Mouse (Mus musculus) adrenal gland, adult (tissue): ENCODE measurements around the gene Aif1.

ENCODE experiments used
- DNase-seq, 2 experiments: peaks; one replicate each; pipeline ENCODE4 v3.0.0; 2022 to 2023; ENCODE audit warnings: low spot score in 1 of 2; ENCODE audit not compliant: inconsistent age in 2 of 2

Aif1 gene

DNA sequence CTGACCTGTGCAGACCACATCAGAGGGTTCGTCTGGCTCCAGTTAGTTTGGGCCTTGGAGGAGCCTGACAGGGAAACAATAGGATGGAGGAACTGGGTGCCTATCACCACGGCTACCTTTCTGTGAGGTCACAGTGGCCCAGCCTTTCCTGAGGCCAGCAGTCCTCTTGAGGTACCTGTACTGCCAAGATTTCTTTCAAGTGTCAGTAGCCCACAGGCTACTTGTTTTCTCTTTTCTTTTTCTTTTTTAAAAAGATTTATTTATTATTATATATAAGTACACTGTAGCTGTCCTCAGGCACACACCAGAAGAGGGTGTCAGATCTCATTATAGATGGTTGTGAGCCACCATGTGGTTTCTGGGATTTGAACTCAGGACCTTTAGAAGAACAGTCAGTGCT lies at the start of gene Aif1:
TSS of gene Aif1 (minus strand) at position 101 of the 400 bp plus-strand sequence.
- DNase-seq: no peak

DNA sequence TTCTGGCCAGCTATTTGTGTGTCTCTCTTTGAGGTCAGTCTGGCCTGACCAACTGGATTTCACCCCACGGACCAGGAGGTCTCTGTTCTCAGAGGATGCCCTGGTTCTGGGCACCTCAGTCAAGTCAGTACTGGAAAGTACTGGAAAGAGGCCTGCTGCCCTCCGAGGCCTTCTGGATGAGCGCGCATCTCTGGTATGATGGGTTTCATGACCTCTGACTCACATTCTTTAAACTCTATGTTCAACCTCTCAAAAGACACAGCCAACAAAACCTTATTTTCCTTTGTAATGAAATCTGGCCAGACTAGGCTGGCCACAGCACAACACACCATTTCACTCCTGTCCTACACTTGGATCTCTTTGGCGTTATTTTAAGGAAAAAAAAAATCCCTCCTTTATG lies 49.6 kb upstream of the Aif1 start:
- DNase-seq: peak in 1 of 2 experiments; percentile 42

DNA sequence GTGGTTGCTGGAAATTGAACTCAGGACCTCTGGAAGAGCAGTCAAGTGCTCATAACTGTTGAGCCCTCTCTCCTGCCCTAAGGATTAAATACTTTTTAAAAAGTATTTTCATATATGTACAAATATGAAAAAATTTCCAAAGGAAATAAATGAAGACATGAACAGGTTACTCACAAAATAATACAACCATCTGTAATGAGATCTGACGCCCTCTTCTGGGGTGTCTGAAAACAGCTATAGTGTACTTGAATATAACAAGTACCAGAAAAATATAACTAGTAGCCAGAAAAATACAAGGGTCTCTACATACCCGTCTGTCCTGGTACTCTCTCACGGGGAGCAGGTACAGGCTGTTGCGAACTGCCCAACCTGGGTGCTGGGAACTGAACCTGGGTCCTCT lies 48.8 kb upstream of the Aif1 start:
- no peak for DNase-seq

DNA sequence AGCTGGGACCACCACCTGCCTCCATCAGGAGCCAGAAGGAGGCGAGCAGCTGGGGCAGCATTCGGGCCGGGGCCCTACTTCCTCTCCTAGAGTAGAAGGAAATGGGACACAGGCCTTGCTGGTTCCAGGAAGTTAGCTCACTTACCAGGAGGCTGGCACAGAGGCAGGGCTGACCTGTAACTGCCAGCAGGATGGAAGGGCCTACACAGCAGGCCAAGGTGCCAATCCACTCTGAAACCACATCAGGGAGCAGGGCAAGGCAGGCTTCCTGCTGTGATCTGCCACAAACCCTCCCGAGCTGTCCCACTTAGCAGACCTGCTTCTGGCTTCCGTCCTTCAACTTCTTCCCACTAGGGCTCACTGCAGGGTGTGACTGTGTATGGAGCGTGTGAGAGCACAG lies 46.4 kb upstream of the Aif1 start:
- DNase-seq: no peak

DNA sequence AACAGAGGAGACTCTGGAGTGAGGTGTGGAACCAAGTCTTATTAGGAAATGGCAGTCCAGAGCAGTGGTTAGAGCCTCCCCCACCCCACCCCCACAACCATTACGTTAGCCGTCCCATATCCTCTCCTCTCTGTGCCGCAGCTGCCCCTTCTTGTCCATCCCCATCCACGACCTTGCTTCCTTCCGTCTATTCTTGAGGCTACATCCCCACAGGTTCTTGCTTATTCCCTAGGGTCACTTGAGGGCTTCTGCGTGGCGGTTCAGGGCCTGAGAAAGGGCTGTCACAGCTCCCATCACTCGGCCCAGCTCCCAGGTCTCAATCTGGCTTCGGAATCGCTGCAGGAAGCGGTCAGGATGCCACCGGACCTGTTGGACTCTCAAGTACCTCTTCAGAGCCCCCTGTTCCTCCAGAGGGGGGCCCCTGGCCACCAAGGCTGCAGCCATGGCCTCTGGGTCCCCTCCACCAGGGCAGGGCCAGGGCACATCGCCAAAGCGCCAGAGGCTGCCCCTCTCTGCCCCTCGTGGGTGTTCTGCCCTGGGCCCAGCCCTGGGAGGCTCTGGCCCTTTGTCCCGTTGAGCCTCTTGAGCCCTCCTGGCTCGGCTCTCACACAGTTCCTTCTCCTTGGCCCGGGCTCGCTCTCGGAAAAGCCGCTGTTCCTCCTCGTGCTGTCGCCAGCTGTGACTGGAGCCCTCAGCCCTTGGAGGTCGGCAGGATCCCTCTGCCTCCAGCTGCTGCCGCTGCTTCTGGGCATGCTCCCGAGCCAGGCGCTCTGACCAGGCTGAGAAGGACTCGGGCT lies 44.5 kb upstream of the Aif1 start, which contains the start of gene Gm16181:
TSS of gene Gm16181 (plus strand) at position 679 of the 797 bp plus-strand sequence.
- peak in 1 of 2 experiments; percentile 39 for DNase-seq

DNA sequence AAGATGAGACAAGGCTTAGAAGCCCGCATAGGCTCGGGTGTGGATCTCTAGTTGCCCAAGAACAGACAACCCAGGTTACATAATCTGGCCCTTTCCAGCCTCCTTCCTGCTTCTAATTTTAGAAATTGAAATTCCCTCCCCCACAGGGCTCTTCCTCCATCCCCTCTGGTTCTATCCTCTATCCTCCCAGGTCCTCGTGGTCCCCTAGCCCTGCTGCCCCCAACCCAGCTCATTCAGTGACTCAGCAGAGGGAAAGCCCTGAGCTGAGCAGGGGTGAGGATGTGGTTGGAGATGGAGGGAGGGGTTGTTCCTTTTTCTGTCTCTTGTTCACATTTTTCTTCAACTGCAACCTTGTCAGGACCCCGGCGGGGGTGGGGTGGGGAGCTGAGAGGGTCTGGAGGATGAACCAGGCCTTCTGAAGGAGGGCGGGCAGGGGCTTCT lies 43.8 kb upstream of the Aif1 start:
- peak in 1 of 2 experiments; percentile 60 for DNase-seq

DNA sequence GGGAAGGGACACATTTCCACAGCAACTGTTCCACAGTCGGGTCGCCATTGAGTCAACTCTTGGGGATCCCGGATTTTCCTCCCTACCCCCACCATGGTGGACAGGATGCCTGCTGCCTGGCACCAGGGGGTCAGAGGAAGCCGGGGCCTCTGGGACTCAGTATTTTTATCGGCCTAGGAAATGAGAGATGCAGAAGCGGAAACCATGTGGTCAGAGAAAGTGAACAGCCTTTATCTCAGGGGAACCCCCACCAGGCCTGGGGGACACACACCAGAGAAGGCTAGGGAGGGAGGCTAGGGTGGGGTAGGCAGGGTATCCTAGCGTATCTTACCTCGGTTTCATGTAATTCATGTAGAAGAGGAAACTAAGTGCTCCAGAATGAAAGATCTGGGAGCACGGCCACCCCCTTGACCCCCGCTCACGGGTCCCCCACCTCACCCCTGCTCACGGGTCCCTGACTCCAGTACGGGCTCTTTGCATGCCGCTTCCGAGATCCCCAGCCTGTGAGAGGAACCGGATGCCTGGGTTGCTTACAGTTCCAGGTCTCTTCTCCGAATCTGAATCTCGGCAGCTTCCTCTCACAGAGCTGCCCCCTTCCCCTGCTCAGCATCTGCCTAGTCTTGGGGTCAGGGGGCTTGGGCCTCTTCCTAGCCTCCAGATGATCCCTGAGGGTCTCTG lies 42.8 kb upstream of the Aif1 start:
- DNase-seq: peak; percentile 43 to 72

DNA sequence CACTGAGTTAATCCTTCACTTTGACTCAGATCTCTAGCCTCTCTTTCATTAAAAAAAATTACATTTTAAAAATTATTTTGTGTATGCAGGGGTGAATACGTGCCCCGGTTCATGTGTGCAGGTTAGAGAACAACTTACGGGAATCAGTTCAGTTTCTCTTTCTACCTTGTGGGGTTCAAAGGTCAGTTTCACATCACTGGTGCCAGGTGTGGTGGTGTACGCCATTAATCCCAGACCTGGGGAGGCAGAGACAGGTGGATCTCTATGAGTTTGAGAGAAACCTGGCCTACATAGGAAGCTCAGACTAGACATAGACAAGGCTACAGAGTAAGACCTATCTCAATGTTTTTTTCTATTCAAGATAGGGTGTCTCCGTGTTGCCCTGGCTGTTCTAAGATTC lies 37.2 kb upstream of the Aif1 start:
- no peak for DNase-seq

DNA sequence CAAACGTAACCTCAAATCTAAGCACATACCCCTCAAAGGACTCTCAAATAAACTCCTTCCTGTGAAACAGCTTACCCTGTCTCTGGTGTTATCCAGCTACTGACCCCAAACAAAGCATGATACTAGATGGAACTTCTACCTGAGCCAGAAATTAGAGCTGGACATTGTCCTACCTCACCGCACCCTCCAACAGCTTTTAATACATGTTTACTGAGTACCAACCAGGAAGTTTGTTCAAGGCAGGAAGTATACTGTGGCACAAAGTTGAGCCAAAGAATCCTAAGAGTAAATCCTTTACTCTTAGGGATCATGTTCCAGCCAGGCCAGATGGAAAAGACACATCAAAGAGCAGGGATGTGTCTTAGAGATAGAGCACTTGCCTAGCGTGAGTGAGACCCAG lies 34.7 kb upstream of the Aif1 start:
- DNase-seq: no peak

DNA sequence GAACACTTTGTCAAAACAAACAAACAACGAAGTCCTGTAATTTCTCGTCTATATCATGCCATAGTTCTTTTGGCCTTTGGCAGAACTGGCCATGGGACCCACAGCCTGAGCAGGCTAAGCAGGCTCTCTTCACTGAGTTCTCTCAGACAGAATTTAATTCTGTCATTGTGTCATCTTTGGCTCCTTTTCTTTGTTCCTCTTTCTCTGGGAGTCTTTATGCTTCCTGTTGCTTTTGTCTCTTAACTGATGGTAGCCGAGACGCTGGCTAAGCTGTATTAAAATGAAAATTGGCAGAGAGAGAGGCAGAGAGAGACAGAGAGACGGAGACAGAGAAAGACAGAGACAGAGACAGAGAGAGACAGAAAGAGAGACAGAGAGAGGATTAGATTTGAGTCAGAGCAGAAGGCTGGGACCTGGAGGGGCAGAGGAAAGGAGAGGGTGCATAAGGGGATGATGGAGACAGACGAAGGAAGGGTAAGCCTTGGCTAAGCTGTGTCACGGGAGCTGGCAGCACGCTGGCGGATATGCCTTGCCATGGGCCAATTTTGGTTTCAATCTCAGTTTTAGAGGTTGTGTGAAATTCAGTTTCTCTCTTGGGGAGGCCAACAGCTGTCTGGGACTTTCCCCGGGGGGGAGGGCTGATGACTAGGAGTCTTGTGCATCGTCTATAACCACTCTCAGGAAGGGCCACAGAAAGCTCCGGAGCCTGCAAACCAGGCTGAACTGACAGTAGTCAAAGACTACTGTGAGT lies 34.1 kb upstream of the Aif1 start:
- DNase-seq: no peak

DNA sequence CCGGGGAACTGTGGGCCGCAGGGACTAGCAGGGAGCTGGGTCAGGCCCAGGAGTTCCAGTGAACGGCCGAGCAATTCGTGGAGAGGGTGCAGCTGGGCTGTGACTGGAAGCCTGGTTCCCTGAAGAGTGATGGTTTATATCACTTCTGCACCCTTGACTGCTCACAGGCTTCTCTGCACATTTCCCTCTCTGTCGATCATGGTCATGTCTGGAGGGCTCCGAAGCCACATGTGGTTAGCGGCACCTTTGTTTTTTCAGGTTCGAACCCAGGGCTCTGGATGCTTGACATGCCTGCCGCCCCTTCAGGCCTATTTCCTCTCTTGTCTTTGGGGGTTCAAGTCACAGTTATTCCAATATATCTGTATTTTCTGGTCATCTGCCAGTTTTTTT lies 29.5 kb upstream of the Aif1 start:
- no peak for DNase-seq

DNA sequence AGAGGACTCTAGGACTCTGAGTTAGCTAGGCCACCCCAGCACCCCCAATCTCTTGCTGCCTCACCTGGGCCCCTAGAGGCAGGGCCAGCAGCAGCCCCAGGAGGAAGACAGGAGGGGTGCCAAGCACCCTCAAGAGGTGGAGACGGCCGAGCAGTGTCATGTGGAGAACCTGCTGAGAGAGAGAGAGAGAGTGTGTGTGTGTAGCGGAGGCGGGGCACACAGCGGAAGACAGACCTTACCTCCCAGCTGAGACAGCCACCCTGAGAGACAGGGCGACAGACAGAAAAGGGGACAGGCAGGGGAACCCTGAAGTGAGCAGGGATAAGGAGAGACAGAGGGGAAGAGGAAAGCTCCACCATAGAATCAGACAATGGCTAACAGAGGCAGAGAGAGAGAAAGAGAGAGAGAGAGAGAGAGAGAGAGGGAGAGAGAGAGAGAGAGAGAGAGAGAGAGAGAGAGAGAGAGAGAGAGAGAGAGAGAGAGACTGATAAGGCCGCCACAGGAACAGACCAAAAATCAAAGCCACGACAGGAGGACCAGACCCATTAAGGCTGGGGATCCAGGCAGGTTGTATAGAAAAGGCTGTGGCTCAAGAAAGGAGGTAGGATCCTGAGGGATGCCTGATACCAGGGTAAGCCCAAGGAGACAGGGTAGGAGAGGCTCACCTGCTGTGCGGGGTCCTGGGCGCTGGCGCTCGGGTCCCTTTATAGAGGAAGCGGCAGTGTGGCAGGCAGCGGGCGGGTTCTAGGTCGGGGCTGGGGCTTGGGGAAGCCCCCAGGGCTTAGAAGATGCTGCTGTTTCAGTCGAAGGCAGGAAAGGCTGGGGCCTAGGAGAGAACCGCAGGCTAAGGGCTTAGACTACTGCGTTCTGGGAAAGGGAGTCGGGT lies 28.9 kb upstream of the Aif1 start, which contains the start of gene Lta:
TSS of gene Lta (minus strand) at position 858 of the 886 bp plus-strand sequence.
- DNase-seq: no peak

DNA sequence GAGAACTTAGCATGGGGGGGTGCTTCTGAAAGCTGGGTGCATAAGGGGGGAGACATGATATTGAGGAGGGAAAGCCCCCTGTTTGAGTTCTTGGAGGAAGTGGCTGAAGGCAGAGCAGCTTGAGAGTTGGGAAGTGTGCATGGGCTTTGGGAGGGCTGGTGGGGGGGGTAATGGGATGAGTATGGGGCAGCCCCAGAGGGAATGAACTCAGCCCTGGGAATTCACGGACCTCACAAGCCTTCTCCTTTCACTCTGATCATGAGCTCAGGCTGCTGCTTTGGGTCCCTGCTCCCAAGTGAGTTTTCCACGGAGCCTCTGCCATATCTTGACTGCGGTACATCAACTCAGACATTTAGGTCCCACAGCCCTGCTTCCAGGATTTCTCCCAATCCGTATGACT lies 26.6 kb upstream of the Aif1 start:
- DNase-seq: no peak

DNA sequence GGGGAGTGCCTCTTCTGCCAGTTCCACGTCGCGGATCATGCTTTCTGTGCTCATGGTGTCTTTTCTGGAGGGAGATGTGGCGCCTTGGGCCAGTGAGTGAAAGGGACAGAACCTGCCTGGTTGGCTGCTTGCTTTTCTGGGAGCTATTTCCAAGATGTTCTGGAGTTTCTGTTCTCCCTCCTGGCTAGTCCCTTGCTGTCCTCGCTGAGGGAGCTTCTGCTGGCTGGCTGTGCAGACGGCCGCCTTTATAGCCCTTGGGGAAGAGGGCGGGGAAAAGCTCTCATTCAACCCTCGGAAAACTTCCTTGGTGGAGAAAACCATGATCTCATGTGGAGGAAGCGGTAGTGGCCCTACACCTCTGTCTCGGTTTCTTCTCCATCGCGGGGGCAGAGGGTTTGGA lies 25.9 kb upstream of the Aif1 start, which contains the start of gene Tnf:
TSS of gene Tnf (minus strand) at position 221 of the 400 bp plus-strand sequence.
- peak; percentile 61 to 76 for DNase-seq

DNA sequence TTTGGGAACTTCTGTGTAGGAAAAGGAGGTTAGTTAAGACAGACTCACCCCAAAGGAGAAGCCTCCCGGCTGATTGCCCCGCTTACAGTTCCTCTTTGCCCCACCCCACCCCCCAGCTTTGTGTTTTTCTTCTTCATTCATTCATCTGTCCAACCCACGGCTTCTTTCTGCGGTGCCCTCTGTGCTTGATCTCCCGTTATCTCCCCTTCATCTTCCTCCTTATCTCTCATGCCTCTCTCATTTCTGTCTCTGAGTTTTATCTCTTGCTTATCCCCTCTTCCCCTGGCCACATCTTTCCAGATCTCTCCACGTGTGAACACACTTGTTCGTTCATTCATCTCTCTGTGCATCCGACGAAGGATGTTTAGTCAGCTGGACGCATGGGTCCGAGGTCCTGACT lies 25.3 kb upstream of the Aif1 start:
- no peak for DNase-seq

DNA sequence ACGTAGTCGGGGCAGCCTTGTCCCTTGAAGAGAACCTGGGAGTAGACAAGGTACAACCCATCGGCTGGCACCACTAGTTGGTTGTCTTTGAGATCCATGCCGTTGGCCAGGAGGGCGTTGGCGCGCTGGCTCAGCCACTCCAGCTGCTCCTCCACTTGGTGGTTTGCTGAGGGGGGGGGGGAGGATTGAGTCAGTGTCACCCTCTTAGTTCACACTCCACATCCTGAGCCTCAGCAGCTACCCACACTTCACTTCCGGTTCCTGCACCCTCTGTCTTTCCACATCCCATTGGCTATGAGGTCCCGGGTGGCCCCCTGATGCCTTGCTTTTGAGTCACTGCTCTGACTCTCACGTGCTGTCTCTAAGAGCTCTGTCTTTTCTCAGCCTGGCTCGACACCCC lies 24.5 kb upstream of the Aif1 start:
- no peak for DNase-seq

DNA sequence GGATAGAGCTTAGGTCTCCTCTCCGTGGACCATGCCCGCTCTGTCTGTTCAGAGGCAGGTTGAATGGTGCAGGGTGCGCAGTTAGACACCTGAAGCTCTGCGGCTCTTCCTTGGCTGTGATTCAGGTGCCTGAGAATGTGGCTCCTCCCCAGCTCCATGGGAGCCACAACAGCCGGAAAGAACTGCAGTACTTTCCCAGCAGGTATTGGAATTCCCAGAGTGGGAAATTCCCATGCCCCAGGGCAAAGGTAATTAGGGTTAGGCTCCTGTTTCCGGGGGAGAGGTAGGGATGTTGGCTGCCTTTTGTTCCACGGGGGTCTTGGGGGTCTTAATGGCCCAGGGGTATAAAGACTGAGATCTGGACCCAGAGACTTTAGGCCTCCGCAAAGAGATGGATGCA lies 23.1 kb upstream of the Aif1 start:
- no peak for DNase-seq

DNA sequence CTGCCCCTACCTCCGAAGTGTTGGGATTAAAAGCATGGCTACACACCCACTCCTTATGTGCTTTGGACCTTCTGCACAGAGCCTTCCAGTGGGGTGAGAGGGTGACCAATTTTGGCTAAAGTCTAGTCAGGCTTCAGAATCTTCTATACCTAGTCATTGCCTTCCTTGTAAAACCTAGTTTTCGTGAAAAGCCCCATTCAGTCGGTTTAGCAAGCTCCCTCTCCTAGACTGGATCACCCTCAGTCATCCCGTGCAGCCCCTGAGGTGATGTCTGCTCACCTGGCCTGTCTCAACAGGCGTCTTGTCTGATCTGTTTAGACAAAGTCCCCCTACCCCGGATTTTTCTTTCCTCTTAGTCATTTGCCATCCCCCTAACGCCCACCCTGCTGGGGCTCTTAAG lies 22.2 kb upstream of the Aif1 start:
- no peak for DNase-seq

DNA sequence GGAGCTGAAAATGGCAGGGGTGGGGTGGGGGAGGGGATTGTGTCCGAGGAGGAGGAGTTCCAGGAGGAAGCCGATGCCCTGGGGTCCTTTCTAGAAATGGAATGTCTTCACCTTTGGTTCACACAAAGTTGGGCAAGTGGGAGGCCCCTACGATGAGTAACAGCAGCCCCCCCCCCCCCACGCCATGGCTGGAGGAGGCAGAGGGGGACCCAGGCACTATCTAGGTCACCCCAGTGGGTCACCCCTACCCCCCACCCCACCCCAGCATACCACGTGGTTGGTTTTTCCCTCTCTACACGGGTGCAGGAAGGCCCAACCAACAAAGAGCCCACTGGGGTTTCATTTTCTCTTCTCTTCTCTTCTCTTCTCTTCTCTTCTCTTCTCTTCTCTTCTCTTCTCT lies 21.3 kb upstream of the Aif1 start:
- no peak for DNase-seq

DNA sequence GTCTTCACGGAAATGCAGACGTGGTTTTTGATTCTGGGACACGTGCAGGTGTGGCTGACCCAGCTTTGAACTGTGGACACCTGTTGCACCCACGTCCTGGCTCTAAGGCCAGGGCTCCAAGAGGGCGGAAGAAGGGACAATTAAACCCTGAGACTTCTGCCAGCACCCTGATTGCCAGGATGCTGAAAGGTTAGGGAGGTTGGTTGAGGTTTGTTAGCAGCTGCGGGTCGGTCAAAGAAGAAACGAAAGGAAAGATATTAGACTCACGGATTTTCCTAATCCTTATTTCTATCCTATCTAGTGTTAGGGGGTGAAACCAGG lies 20.4 kb upstream of the Aif1 start:
- DNase-seq: no peak
